Mouse (Mus musculus) forebrain, embryonic 10.5 days (tissue): Measurements from ENCODE around the gene Ugt1a10. TPM values are rescaled to one million over a fixed set of nuclear protein-coding genes. Genes with fewer than 3 reads are reported as not detected.
A peak's percentile ranks its signal among the peaks of the same experiment; 100 is the strongest.
"Not testable (repeated sequence)": the region's sequence is repeated elsewhere in the genome, so short reads cannot be mapped to it uniquely, and the experiment has no call there.

Source experiments
- DNase-seq: peaks from one replicate; pipeline ENCODE4 v3.0.0-alpha.2; 2017; ENCODE audit warnings: low spot score; ENCODE audit errors: extremely low spot score
- H3K27ac ChIP-seq: fragments of 300-500 bp; sonication (generic); 2 replicates; pipeline ENCODE4 v1.5.1; 2016; ENCODE audit warnings: mild to moderate bottlenecking
- H3K27me3 ChIP-seq: fragments of 300-500 bp; sonication (generic); 2 replicates; pipeline ENCODE4 v1.6.1; 2016; ENCODE audit warnings: mild to moderate bottlenecking; ENCODE audit not compliant: poor library complexity, severe bottlenecking
- H3K36me3 ChIP-seq: fragments of 300-500 bp; sonication (generic); replicated peaks from 2 replicates; pipeline ENCODE4 v1.6.1; 2016; ENCODE audit warnings: mild to moderate bottlenecking, moderate library complexity
- H3K4me1 ChIP-seq: fragments of 300-500 bp; sonication (generic); 2 replicates; pipeline ENCODE4 v1.6.1; 2016
- H3K4me3 ChIP-seq: fragments of 300-500 bp; sonication (generic); 2 replicates; pipeline ENCODE4 v1.5.1; 2016; ENCODE audit warnings: mild to moderate bottlenecking, moderate library complexity
- H3K9me3 ChIP-seq: fragments of 300-500 bp; sonication (generic); 2 replicates; pipeline ENCODE4 v1.6.1; 2016; ENCODE audit warnings: mild to moderate bottlenecking, moderate library complexity
- WGBS: fragments of 180-500 bp; shearing (Covaris S2); methylation state at CpG from one replicate; pipeline ENCODE4 v1.1.7; 2016; 5-methylcytosine and 5-hydroxymethylcytosine counted together
- polyA plus RNA-seq: library from polyadenylated mRNA; unstranded; fragments of >200 nt; fragmentation: Nextera tagmentation; extraction: Ambion mirVana; gene quantifications from 2 replicates; pipeline ENCODE4 v1.2.1, GENCODE M21; 2016

The Ugt1a10 gene
- polyA plus RNA-seq, 1 experiment from 2014 or later = not detected

- H3K27ac ChIP-seq = no peak overlapping the region
- 88% methylated on average over 2 of the region's 2 CpGs for WGBS
- H3K4me3 ChIP-seq = no peak overlapping the region
- peak; percentile 21 for DNase-seq
- H3K36me3 ChIP-seq = no peaks in the 10 kb centered on the region
- H3K27me3 ChIP-seq = no peaks in the 10 kb centered on the region
- no peaks in the 10 kb centered on the region for H3K4me1 ChIP-seq
- H3K9me3 ChIP-seq = peaks cover 54% of the 10 kb centered on the region
Observed at GRCm38 (mm10) chr1:88213766-88214461, 158.7 kb downstream of the Ugt1a10 start.

GRCm38 (mm10) chr1:88214462-88214952 lies 159.3 kb downstream of the Ugt1a10 start:
- Histone ChIP-seq H3K9me3 (peaks cover 54% of the 10 kb centered on the region), H3K36me3 (no peaks in the 10 kb centered on the region), H3K4me3 (no peak overlapping the region), H3K4me1 (no peaks in the 10 kb centered on the region), H3K27ac (no peak overlapping the region), H3K27me3 (no peaks in the 10 kb centered on the region)
- 81% methylated on average over 2 of the region's 2 CpGs for WGBS
- DNase-seq = peak; percentile 14

- no peaks in the 10 kb centered on the region for H3K4me1 ChIP-seq
- DNase-seq = peak; percentile 30
- no peak overlapping the region for H3K27ac ChIP-seq
- WGBS = 73% methylated on average over 10 of the region's 10 CpGs
- H3K9me3 ChIP-seq = peaks cover 51% of the 10 kb centered on the region; the same call in 1 of the 2 replicates
- no peaks in the 10 kb centered on the region for H3K36me3 ChIP-seq
- no peak overlapping the region for H3K4me3 ChIP-seq
- no peaks in the 10 kb centered on the region for H3K27me3 ChIP-seq
Observed at GRCm38 (mm10) chr1:88215466-88216380, 160.5 kb downstream of the Ugt1a10 start.

- no peaks in the 10 kb centered on the region for H3K36me3 ChIP-seq
- H3K4me1 ChIP-seq = no peaks in the 10 kb centered on the region
- H3K27ac ChIP-seq = no peak overlapping the region
- peak; percentile 25 for DNase-seq
- no peak overlapping the region for H3K4me3 ChIP-seq
- peaks cover 47% of the 10 kb centered on the region; the same call in 1 of the 2 replicates for H3K9me3 ChIP-seq
- no peaks in the 10 kb centered on the region for H3K27me3 ChIP-seq
- 60% methylated on average over 2 of the region's 2 CpGs for WGBS
Observed at GRCm38 (mm10) chr1:88216551-88216950, 161.4 kb downstream of the Ugt1a10 start.

- 66% methylated on average over 2 of the region's 2 CpGs for WGBS
- no peaks in the 10 kb centered on the region for H3K36me3 ChIP-seq
- H3K4me1 ChIP-seq = no peaks in the 10 kb centered on the region
- H3K27ac ChIP-seq = no peak overlapping the region
- DNase-seq = peak; percentile 15
- H3K27me3 ChIP-seq = no peaks in the 10 kb centered on the region
- no peak overlapping the region for H3K4me3 ChIP-seq
- H3K9me3 ChIP-seq = peaks cover 41% of the 10 kb centered on the region
Observed at GRCm38 (mm10) chr1:88217144-88217543, 162.0 kb downstream of the Ugt1a10 start.

GRCm38 (mm10) chr1:88217576-88217975 lies 162.4 kb downstream of the Ugt1a10 start:
- WGBS = 42% methylated on average over 3 of the region's 3 CpGs
- peaks cover 37% of the 10 kb centered on the region for H3K9me3 ChIP-seq
- no peaks in the 10 kb centered on the region for H3K36me3 ChIP-seq
- H3K27me3 ChIP-seq = no peaks in the 10 kb centered on the region
- H3K4me3 ChIP-seq = no peak overlapping the region
- DNase-seq = peak; percentile 20
- H3K4me1 ChIP-seq = no peaks in the 10 kb centered on the region
- no peak overlapping the region for H3K27ac ChIP-seq

- Histone ChIP-seq H3K9me3 (peaks cover 32% of the 10 kb centered on the region), H3K27ac (no peak overlapping the region), H3K27me3 (no peaks in the 10 kb centered on the region), H3K36me3 (no peaks in the 10 kb centered on the region), H3K4me3 (no peak overlapping the region), H3K4me1 (no peaks in the 10 kb centered on the region)
- WGBS = 75% methylated on average over 9 of the region's 9 CpGs
- DNase-seq = peak; percentile 35
Observed at GRCm38 (mm10) chr1:88218051-88218450, 162.9 kb downstream of the Ugt1a10 start.

- no peaks in the 10 kb centered on the region for H3K27me3 ChIP-seq
- H3K36me3 ChIP-seq = no peaks in the 10 kb centered on the region
- no peak overlapping the region for H3K4me3 ChIP-seq
- peak; percentile 20 for DNase-seq
- WGBS = 53% methylated on average over 4 of the region's 4 CpGs
- peaks cover 26% of the 10 kb centered on the region for H3K9me3 ChIP-seq
- no peaks in the 10 kb centered on the region for H3K4me1 ChIP-seq
- H3K27ac ChIP-seq = no peak overlapping the region
Observed at GRCm38 (mm10) chr1:88218591-88218990, 163.4 kb downstream of the Ugt1a10 start.

- Histone ChIP-seq H3K4me1 (no peaks in the 10 kb centered on the region), H3K27me3 (no peaks in the 10 kb centered on the region), H3K9me3 (peaks cover 22% of the 10 kb centered on the region), H3K36me3 (no peaks in the 10 kb centered on the region), H3K27ac (no peak overlapping the region), H3K4me3 (no peak overlapping the region)
- DNase-seq = peak; percentile 22
- 16% methylated on average over 1 of the region's 1 CpGs for WGBS
Observed at GRCm38 (mm10) chr1:88219054-88219453, 163.9 kb downstream of the Ugt1a10 start.

GRCm38 (mm10) chr1:88220336-88220735 lies 165.1 kb downstream of the Ugt1a10 start:
- Histone ChIP-seq H3K9me3 (peaks cover 10% of the 10 kb centered on the region), H3K27ac (no peak overlapping the region), H3K4me1 (no peaks in the 10 kb centered on the region), H3K27me3 (no peaks in the 10 kb centered on the region), H3K36me3 (no peaks in the 10 kb centered on the region), H3K4me3 (no peak overlapping the region)
- DNase-seq = peak; percentile 18

GRCm38 (mm10) chr1:88222216-88222615 lies 167.0 kb downstream of the Ugt1a10 start:
- Histone ChIP-seq H3K4me3 (no peak overlapping the region), H3K36me3 (no peaks in the 10 kb centered on the region), H3K9me3 (peaks cover 20% of the 10 kb centered on the region), H3K4me1 (no peaks in the 10 kb centered on the region), H3K27me3 (no peaks in the 10 kb centered on the region), H3K27ac (no peak overlapping the region)
- no peak for DNase-seq
- 62% methylated on average over 2 of the region's 2 CpGs for WGBS

GRCm38 (mm10) chr1:88223011-88223515 lies 167.9 kb downstream of the Ugt1a10 start:
- H3K4me1 ChIP-seq, H3K27me3 ChIP-seq, H3K27ac ChIP-seq, H3K4me3 ChIP-seq, H3K36me3 ChIP-seq: not testable (repeated sequence)
- DNase-seq = peak; percentile 20
- peaks cover 29% of the 10 kb centered on the region for H3K9me3 ChIP-seq

- WGBS = 61% methylated on average over 1 of the region's 1 CpGs
- no peaks in the 10 kb centered on the region for H3K4me1 ChIP-seq
- peak; percentile 28 for DNase-seq
- no peak overlapping the region for H3K27ac ChIP-seq
- H3K9me3 ChIP-seq = peaks cover 34% of the 10 kb centered on the region
- no peaks in the 10 kb centered on the region for H3K27me3 ChIP-seq
- H3K36me3 ChIP-seq = no peaks in the 10 kb centered on the region
- H3K4me3 ChIP-seq = no peak overlapping the region
Observed at GRCm38 (mm10) chr1:88223591-88223990, 168.4 kb downstream of the Ugt1a10 start.
